Mouse (Mus musculus): ENCODE data around the gene Ankrd13c. TPM values are rescaled to one million over a fixed set of nuclear protein-coding genes. Genes with fewer than 3 reads are reported as not detected.
"Not testable (repeated sequence)": the region's sequence is repeated elsewhere in the genome, so short reads cannot be mapped to it uniquely, and the experiment has no call there.

The Ankrd13c gene
- polyA plus RNA-seq, 1 experiment from 2014 or later, result 28.6 TPM

GRCm38 (mm10) chr3:157933223-157933622, 13.8 kb upstream of the Ankrd13c start:
- not testable (repeated sequence) for H3K4me2 ChIP-seq; H3K4me1 ChIP-seq (replicated peaks; ENCODE audit: control insufficient read depth, insufficient read depth, low read length)

GRCm38 (mm10) chr3:157934301-157934823, 12.7 kb upstream of the Ankrd13c start:
- H3K27ac ChIP-seq (ENCODE audit: low read depth, low read length), result no peak overlapping the region
- no peak overlapping the region for H3K4me3 ChIP-seq (ENCODE audit: low read depth, low read length)
- H3K4me1 ChIP-seq (replicated peaks; ENCODE audit: control insufficient read depth, insufficient read depth, low read length), result no peaks in the 10 kb centered on the region
- no peaks in the 10 kb centered on the region for H3K9me3 ChIP-seq (ENCODE audit: control insufficient read depth, low read length)
- 75% methylated on average over 3 of the region's 3 CpGs for WGBS
- no peak for ATAC-seq (replicated peaks; ENCODE audit: low FRiP score)
- H3K27me3 ChIP-seq (replicated peaks; ENCODE audit: control insufficient read depth, insufficient read depth, low read length), result peaks cover 2% of the 10 kb centered on the region; the same call in 1 of the 2 replicates
- H3K36me3 ChIP-seq (ENCODE audit: control insufficient read depth, insufficient read depth, low read length), result no peaks in the 10 kb centered on the region
- H3K9ac ChIP-seq (ENCODE audit: low read depth, low read length), result no peak overlapping the region
- H3K4me2 ChIP-seq, result no peak overlapping the region
- DNase-seq (ENCODE audit: low spot score), result no peak

More at GRCm38 (mm10) chr3:157933223-157933622, 13.8 kb upstream of the Ankrd13c start:
- not testable (repeated sequence) for H3K36me3 ChIP-seq (ENCODE audit: control insufficient read depth, insufficient read depth, low read length); DNase-seq (ENCODE audit: low spot score); H3K27ac ChIP-seq (ENCODE audit: low read depth, low read length); H3K4me3 ChIP-seq (ENCODE audit: low read depth, low read length); H3K9ac ChIP-seq (ENCODE audit: low read depth, low read length); ATAC-seq (replicated peaks; ENCODE audit: low FRiP score); H3K9me3 ChIP-seq (ENCODE audit: control insufficient read depth, low read length); H3K27me3 ChIP-seq (replicated peaks; ENCODE audit: control insufficient read depth, insufficient read depth, low read length)
- WGBS, result 80% methylated on average over 5 of the region's 6 CpGs

GRCm38 (mm10) chr3:157938585-157938984, 8.5 kb upstream of the Ankrd13c start:
- DNase-seq (ENCODE audit: low spot score) (no peak), ATAC-seq (replicated peaks; ENCODE audit: low FRiP score) (no peak)
- no peak overlapping the region for H3K4me2 ChIP-seq
- H3K9me3 ChIP-seq (ENCODE audit: control insufficient read depth, low read length), result no peaks in the 10 kb centered on the region
- H3K27ac ChIP-seq (ENCODE audit: low read depth, low read length), result no peak overlapping the region
- no peak overlapping the region for H3K4me3 ChIP-seq (ENCODE audit: low read depth, low read length)
- no peak overlapping the region for H3K9ac ChIP-seq (ENCODE audit: low read depth, low read length)
- no peaks in the 10 kb centered on the region for H3K36me3 ChIP-seq (ENCODE audit: control insufficient read depth, insufficient read depth, low read length)
- H3K4me1 ChIP-seq (replicated peaks; ENCODE audit: control insufficient read depth, insufficient read depth, low read length), result no peaks in the 10 kb centered on the region
- peaks cover 2% of the 10 kb centered on the region; the same call in 1 of the 2 replicates for H3K27me3 ChIP-seq (replicated peaks; ENCODE audit: control insufficient read depth, insufficient read depth, low read length)
- WGBS, result 51% methylated on average over 2 of the region's 2 CpGs

GRCm38 (mm10) chr3:157947383-157948280, 593 bp downstream of the Ankrd13c start:
- Histone ChIP-seq H3K4me2 (peak overlapping the region; percentile 90), H3K27me3 (replicated peaks; ENCODE audit: control insufficient read depth, insufficient read depth, low read length) (no peaks in the 10 kb centered on the region), H3K4me1 (replicated peaks; ENCODE audit: control insufficient read depth, insufficient read depth, low read length) (0 out of 2 replicates have a peak, but pooled peaks cover 3% of the 10 kb centered on the region), H3K36me3 (ENCODE audit: control insufficient read depth, insufficient read depth, low read length) (no peaks in the 10 kb centered on the region), H3K4me3 (ENCODE audit: low read depth, low read length) (peak overlapping the region; percentile 97), H3K27ac (ENCODE audit: low read depth, low read length) (peak overlapping the region; percentile 94), H3K9ac (ENCODE audit: low read depth, low read length) (peak overlapping the region; percentile 95), H3K9me3 (ENCODE audit: control insufficient read depth, low read length) (no peaks in the 10 kb centered on the region)
- ATAC-seq (replicated peaks; ENCODE audit: low FRiP score), result peak; percentile 65
- peak; percentile 75 for DNase-seq (ENCODE audit: low spot score)
- WGBS, result under 1% methylated on average over 85 of the region's 93 CpGs

- H3K27ac ChIP-seq (ENCODE audit: low read depth, low read length), result no peak overlapping the region
- no peak overlapping the region for H3K4me3 ChIP-seq (ENCODE audit: low read depth, low read length)
- H3K4me1 ChIP-seq (replicated peaks; ENCODE audit: control insufficient read depth, insufficient read depth, low read length), result 0 out of 2 replicates have a peak, but pooled peaks cover 3% of the 10 kb centered on the region
- no peaks in the 10 kb centered on the region for H3K27me3 ChIP-seq (replicated peaks; ENCODE audit: control insufficient read depth, insufficient read depth, low read length)
- no peak for ATAC-seq (replicated peaks; ENCODE audit: low FRiP score)
- WGBS, result 83% methylated on average over 2 of the region's 2 CpGs
- H3K4me2 ChIP-seq, result no peak overlapping the region
- no peak for DNase-seq (ENCODE audit: low spot score)
- H3K9me3 ChIP-seq (ENCODE audit: control insufficient read depth, low read length), result no peaks in the 10 kb centered on the region
- H3K36me3 ChIP-seq (ENCODE audit: control insufficient read depth, insufficient read depth, low read length), result no peaks in the 10 kb centered on the region
- no peak overlapping the region for H3K9ac ChIP-seq (ENCODE audit: low read depth, low read length)
Measured at GRCm38 (mm10) chr3:157952716-157953115, 5.7 kb downstream of the Ankrd13c start.

GRCm38 (mm10) chr3:157955466-157955865, 8.4 kb downstream of the Ankrd13c start:
- Histone ChIP-seq H3K4me3 (ENCODE audit: low read depth, low read length) (no peak overlapping the region), H3K27ac (ENCODE audit: low read depth, low read length) (no peak overlapping the region), H3K9ac (ENCODE audit: low read depth, low read length) (no peak overlapping the region), H3K4me2 (no peak overlapping the region), H3K27me3 (replicated peaks; ENCODE audit: control insufficient read depth, insufficient read depth, low read length) (no peaks in the 10 kb centered on the region), H3K36me3 (ENCODE audit: control insufficient read depth, insufficient read depth, low read length) (no peaks in the 10 kb centered on the region; the same call in 1 of the 2 replicates), H3K9me3 (ENCODE audit: control insufficient read depth, low read length) (no peaks in the 10 kb centered on the region), H3K4me1 (replicated peaks; ENCODE audit: control insufficient read depth, insufficient read depth, low read length) (peaks cover 3% of the 10 kb centered on the region; the same call in 1 of the 2 replicates)
- ATAC-seq (replicated peaks; ENCODE audit: low FRiP score) (no peak), DNase-seq (ENCODE audit: low spot score) (no peak)
- 84% methylated on average over 2 of the region's 2 CpGs for WGBS

- no peaks in the 10 kb centered on the region; the same call in 1 of the 2 replicates for H3K36me3 ChIP-seq (ENCODE audit: control insufficient read depth, insufficient read depth, low read length)
- no peak overlapping the region for H3K4me3 ChIP-seq (ENCODE audit: low read depth, low read length)
- WGBS, result 86% methylated on average over 3 of the region's 3 CpGs
- no peaks in the 10 kb centered on the region for H3K9me3 ChIP-seq (ENCODE audit: control insufficient read depth, low read length)
- no peak for DNase-seq (ENCODE audit: low spot score)
- no peaks in the 10 kb centered on the region for H3K27me3 ChIP-seq (replicated peaks; ENCODE audit: control insufficient read depth, insufficient read depth, low read length)
- H3K27ac ChIP-seq (ENCODE audit: low read depth, low read length), result no peak overlapping the region
- ATAC-seq (replicated peaks; ENCODE audit: low FRiP score), result no peak
- no peak overlapping the region for H3K4me2 ChIP-seq
- H3K9ac ChIP-seq (ENCODE audit: low read depth, low read length), result no peak overlapping the region
- H3K4me1 ChIP-seq (replicated peaks; ENCODE audit: control insufficient read depth, insufficient read depth, low read length), result peaks cover 3% of the 10 kb centered on the region; the same call in 1 of the 2 replicates
Measured at GRCm38 (mm10) chr3:157956201-157956600, 9.2 kb downstream of the Ankrd13c start.

- DNase-seq (ENCODE audit: low spot score) (no peak), ATAC-seq (replicated peaks; ENCODE audit: low FRiP score) (no peak)
- no peak overlapping the region for H3K4me3 ChIP-seq (ENCODE audit: low read depth, low read length)
- no peaks in the 10 kb centered on the region for H3K9me3 ChIP-seq (ENCODE audit: control insufficient read depth, low read length)
- no peak overlapping the region for H3K9ac ChIP-seq (ENCODE audit: low read depth, low read length)
- no peak overlapping the region for H3K4me2 ChIP-seq
- H3K27me3 ChIP-seq (replicated peaks; ENCODE audit: control insufficient read depth, insufficient read depth, low read length), result no peaks in the 10 kb centered on the region
- H3K27ac ChIP-seq (ENCODE audit: low read depth, low read length), result no peak overlapping the region
- peaks cover 2% of the 10 kb centered on the region; the same call in 1 of the 2 replicates for H3K4me1 ChIP-seq (replicated peaks; ENCODE audit: control insufficient read depth, insufficient read depth, low read length)
- peaks cover 3% of the 10 kb centered on the region; the same call in 1 of the 2 replicates for H3K36me3 ChIP-seq (ENCODE audit: control insufficient read depth, insufficient read depth, low read length)
Measured at GRCm38 (mm10) chr3:157957320-157957719, 10.3 kb downstream of the Ankrd13c start.

Data from liver, embryonic 11.5 days (tissue).